Mouse (Mus musculus): ENCODE data around the gene Rtn4rl1. TPM values are rescaled to one million over a fixed set of nuclear protein-coding genes. Genes with fewer than 3 reads are reported as not detected.

Rtn4rl1 gene
- total RNA-seq, 2 experiments from 2014 or later, result 0.80 TPM; not detected in 1

DNA sequence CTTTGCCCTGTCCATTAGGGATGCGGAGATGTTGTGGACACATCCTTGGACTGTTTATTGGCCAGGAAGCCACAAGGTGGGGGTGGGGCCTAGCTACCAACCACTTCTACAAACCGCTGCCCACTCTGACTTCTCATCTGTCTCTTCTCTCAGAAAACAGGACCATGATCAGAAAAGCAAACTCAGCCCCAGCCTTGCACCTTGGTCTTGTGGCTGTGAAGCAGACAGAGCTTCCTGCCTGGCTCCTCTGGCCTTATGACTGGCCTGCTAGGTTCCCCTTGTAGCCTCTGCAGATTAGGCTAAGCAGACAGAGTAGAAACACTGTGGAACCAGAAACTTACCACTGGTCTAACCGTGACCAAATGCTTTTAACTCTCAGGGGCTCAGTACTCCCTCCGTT, 15.8 kb downstream of the Rtn4rl1 start:
- ATAC-seq (replicated peaks; ENCODE audit: low FRiP score, low TSS enrichment, poor library complexity, severe bottlenecking), result no peak

DNA sequence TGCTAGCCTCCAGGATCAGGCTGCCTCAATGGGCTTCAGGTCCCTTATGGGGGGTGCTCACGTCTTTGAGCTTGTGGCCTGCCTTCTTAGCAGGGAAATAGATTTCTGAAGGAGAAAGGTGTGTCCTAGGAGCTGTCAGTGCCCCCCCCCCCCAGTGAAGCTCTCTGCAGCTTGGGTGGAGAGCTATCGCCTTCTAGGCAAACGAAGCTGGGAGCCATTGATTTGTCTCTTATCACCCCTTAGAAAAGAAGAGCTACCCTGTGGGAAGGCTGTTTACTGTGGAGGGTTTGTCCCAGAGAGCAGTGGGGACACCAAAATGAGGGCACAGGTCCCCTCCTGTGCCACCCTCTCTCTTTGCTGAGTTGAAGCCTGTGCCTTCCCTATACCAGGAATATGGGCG, 16.5 kb downstream of the Rtn4rl1 start:
- peak; percentile 66 for ATAC-seq (replicated peaks; ENCODE audit: low FRiP score, low TSS enrichment, poor library complexity, severe bottlenecking)

DNA sequence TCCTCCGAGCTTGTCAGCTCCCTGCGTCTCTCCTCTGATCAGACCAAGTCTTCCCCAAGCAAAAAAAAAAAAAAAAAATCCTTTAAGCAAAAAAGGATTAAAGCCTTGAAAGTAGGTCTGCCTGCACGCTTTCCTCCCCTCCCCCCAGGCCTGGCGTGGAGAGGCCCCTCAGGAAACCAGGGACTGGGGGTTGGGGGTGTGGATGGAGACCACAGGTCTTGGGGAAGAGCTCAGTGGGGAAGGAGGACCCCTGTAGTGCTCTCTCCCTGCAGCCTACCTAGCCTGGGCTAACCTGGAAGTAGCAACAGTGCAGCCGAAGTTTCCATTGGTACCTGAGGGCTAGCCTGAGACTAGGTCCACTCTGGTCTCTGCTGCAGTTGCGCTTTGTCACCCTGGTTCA, 17.2 kb downstream of the Rtn4rl1 start:
- no peak for ATAC-seq (replicated peaks; ENCODE audit: low FRiP score, low TSS enrichment, poor library complexity, severe bottlenecking)

DNA sequence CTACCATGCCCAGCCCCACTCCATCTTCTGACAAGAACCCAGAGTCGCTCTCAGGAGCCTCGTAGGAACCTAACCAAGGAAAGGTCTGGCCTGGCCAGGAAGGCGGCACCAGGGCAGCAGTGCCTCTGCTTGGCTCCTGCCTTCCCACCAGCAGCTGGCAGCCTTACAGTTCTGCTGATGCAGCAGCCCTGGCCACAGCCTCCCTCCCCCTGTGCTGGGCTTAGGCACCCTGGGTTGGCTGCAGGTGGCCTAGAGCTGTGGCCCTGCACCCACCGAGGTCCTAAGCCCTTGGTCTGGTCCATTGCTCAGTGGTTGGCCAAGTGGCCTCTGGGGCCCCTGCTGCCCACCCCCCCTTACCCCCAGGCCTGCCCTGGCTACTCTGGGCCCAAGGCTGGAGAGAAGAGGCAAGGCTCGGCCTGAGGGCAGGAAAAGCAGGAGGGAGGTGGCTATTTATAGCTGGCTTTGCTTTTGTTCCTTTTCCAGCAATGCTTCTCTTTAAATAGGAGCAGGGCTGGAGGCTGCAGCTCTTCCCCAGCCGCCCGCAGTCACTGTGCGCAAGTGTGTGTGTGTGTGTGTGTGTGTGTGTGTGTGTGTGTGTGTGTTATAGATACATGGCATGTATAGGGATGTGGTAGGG, 18.6 kb downstream of the Rtn4rl1 start:
- ATAC-seq (replicated peaks; ENCODE audit: low FRiP score, low TSS enrichment, poor library complexity, severe bottlenecking), result no peak

DNA sequence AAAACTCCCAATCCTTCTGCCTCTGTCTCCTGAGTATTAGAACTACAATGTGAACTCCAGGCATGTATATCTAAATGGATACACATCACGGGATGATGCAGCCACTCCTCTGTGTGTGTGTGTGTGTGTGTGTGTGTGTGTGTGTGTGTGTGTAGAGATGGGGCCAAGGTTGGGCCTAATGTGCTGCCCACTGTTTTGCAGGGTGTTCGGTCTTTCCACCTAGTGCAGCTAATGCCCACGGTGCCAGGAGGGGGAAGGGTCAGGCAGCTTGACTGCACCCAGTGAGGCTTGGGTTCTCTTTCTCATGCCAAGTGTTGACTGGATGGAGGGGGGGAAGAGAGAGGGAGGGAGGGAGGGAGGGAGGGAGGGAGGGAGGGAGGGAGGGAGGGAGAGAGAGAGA, 19.3 kb downstream of the Rtn4rl1 start:
- no peak for ATAC-seq (replicated peaks; ENCODE audit: low FRiP score, low TSS enrichment, poor library complexity, severe bottlenecking)

DNA sequence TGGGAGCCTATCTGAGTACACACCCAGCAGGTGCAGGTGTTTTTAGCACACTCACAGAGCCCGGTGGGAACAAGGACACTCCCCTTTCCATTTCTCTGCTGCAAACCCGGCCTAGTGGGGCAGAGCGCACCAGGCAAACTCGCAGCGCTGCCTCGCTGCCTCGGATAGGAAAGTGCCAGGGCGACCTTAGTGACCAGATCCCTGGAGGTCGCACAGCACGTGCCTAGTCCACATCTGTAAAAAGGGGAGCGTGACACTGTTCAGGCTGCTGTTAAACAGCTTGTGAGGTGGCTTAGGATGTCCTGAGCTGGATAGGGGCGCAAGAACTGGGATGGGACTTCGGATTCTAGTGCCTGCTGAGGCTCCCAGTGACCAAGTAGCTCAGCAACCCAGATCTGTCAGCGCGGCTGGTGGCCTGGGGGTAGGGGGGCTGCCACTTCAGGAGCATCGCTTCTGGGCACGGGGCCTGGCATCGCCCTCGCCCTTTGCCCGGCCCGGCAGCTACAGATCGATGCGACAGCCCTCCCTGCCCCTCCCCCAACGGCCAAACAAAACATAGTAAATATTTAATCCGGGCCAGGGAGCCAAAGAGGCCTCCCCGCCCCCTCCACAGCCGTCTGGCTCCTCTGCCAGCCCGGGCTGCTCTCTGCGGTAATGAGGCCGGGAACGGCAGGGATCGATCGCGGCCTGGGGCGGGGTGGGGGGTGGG, 19.9 kb downstream of the Rtn4rl1 start:
- ATAC-seq (replicated peaks; ENCODE audit: low FRiP score, low TSS enrichment, poor library complexity, severe bottlenecking), result no peak

DNA sequence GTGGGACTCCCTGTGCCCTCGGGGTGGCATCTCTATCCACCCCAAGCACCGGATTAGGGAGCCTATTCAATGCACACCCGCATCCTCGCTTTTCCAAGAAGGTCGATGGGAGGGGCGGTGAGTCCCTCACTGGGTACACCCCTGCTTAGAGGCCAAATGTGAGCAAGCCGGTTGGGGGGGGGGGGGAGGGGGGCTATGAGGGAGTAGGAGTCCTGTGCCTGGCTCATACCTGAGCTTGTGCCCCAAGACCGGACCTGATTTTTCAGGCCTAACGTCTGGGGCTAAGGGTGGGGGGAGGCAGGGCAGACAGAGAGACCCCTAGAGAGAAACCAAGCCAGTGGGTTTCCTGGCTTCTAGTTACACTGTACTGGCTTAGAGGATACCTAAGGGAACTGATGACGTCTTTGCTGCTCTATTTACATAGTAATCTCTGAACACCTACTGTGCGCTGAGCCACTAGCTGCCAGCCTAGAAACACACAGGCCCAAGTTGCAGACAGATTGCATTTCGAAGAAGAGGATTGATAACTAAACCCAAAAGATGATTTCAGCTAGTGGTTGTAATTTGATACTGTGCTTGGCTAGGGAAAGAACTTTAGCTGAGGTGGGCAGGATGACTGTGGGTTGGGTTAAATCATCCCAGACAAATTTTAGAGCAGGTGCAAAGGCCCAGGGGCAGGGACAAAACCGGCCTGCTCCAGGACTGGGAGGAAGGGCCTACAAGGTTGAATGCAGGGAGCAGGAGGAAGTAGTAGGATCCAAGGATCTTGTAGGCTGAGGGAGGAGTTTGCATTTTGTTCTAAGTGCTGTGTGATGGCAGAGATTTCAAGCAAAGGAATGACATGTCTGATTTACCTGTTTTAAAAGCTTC, 20.7 kb downstream of the Rtn4rl1 start:
- no peak for ATAC-seq (replicated peaks; ENCODE audit: low FRiP score, low TSS enrichment, poor library complexity, severe bottlenecking)

DNA sequence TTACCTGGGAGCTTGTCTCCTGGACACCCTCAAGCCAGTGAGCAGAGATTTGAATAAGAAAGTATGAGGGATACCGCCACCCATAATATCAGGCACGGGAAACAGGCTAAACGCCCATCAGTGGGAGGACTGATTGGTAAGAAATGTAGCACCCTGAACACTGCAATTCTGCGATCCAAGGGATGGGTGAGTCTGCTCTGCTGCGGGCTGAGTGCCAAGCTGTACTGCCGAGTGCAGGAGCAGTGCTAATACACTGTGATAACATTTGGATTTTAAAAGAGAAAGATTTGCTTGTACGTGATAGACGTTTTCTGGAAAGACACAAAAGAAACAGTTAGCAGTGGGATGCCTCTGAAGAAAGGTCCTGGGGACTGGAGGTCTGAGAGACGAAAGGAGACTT, 26.5 kb downstream of the Rtn4rl1 start:
- ATAC-seq (replicated peaks; ENCODE audit: low FRiP score, low TSS enrichment, poor library complexity, severe bottlenecking), result 0 out of 2 replicates have a peak, but pooled peaks have one; percentile 26

DNA sequence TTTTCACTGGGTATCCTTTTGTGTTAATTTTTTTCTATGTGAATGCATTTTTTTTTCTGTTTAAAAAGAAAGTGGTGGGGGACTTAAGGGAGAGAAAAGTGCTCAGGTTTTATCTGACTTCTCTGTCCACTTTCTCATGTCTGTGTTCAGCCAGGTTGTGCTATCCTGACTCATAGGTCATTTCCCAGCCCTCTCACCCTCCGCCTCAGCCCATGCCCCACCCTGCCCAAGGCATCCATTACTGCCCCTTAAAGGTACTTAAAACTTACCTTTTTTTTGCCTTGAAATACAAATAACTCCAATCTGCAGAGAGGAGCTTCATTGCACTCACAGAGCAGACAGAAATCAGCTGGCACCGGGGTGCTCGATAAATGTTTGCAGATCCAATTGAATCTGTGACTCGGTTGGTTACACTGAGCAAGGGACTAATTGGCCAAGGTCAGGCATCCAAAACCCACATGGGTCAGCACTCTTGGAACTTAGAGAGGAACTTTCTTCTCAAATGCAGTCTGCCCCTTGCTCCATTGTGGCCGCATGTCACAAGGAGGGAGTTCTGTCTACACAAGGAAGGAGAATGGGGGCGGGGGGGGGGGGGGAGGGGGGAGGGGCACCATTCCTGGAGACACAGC, 27.0 kb downstream of the Rtn4rl1 start:
- ATAC-seq (replicated peaks; ENCODE audit: low FRiP score, low TSS enrichment, poor library complexity, severe bottlenecking), result no peak

DNA sequence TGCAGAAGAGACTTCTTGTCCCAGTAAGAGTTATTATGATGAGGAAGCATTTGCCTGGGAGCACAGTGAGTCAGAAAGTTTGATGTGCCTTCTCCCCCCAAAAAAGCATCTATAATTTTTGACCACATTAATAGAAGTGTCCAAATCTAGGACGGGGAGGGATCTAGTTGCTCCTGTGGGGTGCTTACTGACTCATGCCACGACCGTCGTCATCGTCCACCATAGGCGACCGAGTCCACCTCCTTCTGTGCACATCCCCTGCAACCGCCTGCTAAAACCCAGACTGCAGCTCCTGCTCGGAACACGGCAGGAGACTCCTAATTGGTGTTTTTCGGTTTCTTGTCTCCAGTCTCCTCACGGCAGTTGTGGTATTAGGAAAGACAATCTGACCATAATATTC, 30.5 kb downstream of the Rtn4rl1 start:
- ATAC-seq (replicated peaks; ENCODE audit: low FRiP score, low TSS enrichment, poor library complexity, severe bottlenecking), result no peak

DNA sequence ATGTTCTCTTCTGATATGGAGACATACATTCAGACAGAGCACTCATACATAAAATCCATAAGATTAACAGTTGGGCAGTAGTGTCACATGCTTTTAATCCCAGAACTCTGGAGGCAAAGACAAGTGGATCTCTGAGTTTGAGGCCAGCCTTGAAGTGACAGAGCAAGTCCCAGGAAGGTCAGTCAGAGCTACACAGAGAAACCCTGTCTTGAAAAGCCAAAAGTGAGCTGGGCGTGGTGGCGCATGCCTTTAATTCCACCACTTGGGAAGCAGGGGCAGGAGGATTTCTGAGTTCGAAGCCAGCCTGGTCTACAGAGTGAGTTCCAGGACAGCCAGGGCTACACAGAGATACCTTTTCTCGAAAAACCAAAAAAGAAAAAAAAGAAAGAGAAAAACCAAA, 31.3 kb downstream of the Rtn4rl1 start:
- ATAC-seq (replicated peaks; ENCODE audit: low FRiP score, low TSS enrichment, poor library complexity, severe bottlenecking), result no peak

DNA sequence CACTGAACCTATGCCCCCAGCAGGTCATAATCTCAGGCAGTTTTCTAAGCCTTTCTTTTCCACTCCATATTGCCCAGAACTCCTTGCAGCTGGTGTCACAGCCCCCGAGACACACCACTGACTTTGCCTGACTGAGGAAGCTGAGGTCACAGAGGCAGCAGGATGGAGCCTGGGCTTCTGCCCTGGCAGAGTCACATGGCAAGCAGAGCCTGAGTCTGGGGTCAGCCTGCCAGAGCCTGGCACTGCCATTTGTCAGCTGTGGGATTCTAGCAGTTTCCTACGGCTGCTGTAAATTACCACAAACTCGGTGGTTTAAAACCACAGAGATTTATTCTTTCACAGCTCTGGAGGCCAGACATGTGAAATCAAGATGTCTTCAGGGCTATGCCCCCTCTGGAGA, 34.0 kb downstream of the Rtn4rl1 start:
- ATAC-seq (replicated peaks; ENCODE audit: low FRiP score, low TSS enrichment, poor library complexity, severe bottlenecking), result no peak

DNA sequence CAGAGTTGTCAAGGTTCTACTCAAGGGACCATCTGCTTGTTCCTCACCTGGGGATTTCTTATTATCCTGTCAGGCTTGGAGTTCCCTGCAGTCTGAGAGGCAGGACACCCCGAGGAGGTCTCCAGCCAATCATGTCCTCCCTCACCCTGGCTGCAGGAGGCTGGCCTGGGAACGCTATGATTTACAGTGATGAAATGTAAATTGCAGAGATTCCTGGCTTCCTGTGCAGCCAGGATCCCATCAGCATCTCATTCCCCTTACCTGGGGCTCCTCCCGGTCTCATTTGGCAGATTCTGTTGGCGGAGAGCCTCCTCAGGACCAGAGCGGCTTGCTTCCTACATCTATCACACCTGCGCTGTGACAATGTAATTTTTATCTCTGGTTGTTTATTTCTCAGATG, 35.7 kb downstream of the Rtn4rl1 start:
- no peak for ATAC-seq (replicated peaks; ENCODE audit: low FRiP score, low TSS enrichment, poor library complexity, severe bottlenecking)

DNA sequence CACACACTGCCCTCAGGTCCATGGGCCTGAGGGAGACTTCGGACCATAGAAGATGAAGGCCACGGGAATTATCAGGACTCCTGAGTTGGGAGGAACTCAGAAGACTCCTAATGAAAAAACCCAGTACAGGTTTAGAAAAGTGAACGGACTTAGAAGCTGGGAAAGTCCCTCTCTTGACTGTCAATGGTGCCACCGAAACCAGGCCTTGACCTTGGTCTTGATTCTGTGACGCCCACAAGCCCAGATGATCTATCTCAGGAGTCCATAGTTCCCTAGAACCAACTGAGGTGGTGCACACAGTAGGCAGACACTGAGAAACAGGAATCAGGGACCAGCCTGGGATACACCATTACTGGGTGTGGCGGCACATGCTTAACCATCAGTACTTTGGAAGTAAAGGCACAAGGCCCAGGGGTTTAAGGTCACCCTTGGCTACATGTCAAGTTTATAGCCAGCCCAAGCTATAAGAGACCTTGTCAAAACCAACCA, 36.7 kb downstream of the Rtn4rl1 start:
- no peak for ATAC-seq (replicated peaks; ENCODE audit: low FRiP score, low TSS enrichment, poor library complexity, severe bottlenecking)

DNA sequence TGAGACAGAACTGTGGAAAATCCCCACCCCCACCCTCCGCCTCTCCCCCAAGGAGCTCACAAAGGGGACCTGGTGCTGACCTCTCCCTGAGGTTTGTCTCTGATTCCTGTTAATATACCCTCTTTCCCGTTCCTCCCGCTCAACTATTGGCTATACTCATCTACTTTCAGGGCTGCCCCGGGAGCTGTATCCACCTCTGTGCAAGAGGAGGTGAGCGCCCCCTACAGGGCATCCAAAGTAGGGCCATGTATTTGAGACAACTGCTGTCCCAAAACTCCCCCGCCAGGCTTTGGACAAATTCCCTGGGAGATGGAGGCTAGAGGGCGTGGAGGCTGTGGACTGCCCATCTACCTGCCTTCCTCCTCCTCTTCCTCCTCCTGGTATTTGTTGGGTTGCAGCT, 38.2 kb downstream of the Rtn4rl1 start:
- ATAC-seq (replicated peaks; ENCODE audit: low FRiP score, low TSS enrichment, poor library complexity, severe bottlenecking), result peak; percentile 41; the same call in 1 of the 2 replicates

DNA sequence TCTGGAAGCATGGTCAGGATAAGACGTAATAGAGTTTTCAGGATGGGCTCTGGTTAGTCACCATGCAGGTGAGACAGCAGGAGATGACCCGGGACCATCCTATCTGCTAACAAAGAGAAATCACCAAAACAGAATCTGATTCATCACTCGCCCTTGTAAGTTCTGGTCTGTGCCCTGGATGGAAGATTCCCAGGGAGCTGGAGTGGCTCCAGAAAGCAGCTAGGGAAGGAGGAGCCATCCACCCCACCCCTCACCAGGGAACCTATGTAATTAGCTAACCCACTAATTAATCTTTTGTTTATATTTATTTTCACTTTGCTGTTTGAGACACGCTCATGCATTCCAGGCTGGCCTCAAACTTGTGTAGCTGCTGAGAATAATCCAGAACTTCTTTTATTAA, 38.9 kb downstream of the Rtn4rl1 start:
- ATAC-seq (replicated peaks; ENCODE audit: low FRiP score, low TSS enrichment, poor library complexity, severe bottlenecking), result no peak

DNA sequence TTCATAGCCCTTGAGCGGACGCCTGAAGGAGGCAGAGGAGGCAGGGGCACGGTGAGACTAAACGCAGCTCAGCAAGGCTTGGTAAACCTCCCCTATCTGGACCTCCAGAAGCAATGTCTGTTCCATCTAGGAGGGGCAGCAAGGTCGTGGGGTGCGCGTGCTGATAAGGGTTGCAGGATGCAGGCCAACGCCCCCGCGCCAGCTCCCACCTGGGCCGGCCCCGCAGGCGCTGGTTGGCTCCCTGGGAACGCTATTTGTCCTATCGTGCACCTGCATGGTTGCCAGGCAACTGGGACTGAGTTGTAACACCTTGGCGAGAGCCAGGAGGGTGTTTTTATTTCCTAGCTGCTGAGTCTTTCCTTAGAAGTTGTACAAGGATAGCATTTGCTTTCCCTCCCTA, 41.2 kb downstream of the Rtn4rl1 start:
- ATAC-seq (replicated peaks; ENCODE audit: low FRiP score, low TSS enrichment, poor library complexity, severe bottlenecking), result peak; percentile 79

DNA sequence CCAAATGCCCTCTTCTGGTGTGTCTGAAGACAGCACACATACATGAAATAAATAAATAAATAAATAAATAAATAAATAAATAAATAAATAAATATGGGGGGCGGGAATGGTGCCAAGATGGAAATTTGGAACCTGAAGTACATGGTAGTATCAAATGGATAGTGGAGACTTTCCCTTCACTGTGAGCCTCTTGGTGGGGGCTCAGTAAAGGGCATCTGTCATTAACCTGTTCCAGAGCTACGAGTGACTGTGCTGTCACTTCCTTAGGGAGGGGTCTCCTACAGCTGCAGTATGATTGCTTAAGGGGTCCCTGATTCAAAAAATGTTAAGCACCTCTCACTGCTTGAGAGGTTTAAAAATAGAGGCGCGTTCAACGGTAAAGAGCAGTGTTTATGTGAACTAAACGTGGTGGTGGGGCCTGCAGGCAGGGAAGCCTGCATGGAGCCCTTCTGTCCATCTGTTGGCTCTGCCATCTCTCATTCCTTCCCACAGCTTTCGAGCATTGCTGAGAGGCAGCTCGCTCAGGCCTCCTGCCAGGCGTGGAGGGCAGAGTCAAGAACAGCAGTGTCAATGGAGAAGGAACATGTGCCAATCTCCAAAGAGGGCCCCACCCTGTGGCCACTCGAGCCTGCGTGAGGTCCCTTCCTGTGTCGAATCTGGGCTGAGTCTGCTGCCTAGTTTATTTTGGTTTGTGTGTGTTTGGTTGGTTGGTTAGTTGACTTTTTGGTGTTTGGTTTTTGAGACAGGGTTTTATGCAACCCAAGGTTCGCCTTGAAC, 46.8 kb downstream of the Rtn4rl1 start:
- peak; percentile 73 for ATAC-seq (replicated peaks; ENCODE audit: low FRiP score, low TSS enrichment, poor library complexity, severe bottlenecking)

DNA sequence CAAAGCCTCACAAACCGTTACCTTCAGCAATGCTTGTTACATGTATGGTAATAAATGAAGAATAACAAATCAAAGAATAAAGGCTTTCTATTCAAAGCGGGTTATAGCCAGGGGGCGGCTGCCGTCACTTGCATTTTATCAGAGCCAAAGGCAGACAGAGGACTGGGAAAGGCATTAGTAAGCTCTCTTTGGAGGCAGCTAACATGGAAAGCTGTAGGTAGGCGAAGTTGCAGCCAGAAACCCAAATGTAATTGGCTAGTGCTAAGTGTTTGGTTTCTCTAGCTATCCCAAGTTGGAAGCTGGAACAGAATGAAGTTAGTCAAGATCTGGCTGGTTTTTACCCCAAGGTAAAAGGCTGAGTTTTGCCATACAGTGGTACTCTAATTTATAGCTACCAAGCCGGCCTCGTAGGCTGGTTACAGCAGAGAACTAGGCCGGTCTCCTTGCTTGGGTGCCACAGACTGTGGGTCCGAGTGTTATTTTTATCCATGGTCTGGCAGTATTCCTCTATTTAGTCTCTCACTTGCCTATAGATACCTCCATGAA, 49.2 kb downstream of the Rtn4rl1 start:
- ATAC-seq (replicated peaks; ENCODE audit: low FRiP score, low TSS enrichment, poor library complexity, severe bottlenecking), result no peak

Measured in megakaryocyte-erythroid progenitor cell, adult 5-6 weeks (primary cell).